Mouse (Mus musculus) T-helper 2 cell (primary cell): ENCODE results near the gene Traip.

ENCODE experiments used
- in situ Hi-C: fragments of 300-600 bp; cut with MboI, MseI; formaldehyde crosslinking; loops from one replicate; pipeline ENCODE4 v1.15.1; 2025; ENCODE audit warnings: high pct_unique_total_duplicates

Traip gene

GRCm38 (mm10) chr9:107932221-107932620, 17.7 kb upstream of the Traip start:
- in situ Hi-C loops, result no loop called here

GRCm38 (mm10) chr9:107934146-107934545, 15.8 kb upstream of the Traip start:
- in situ Hi-C loops, result no loop called here

- in situ Hi-C loops, result no loop called here
Measured at GRCm38 (mm10) chr9:107935374-107935773, 14.6 kb upstream of the Traip start, which contains the start of gene Camkv. Camkv (plus strand) TSS chr9:107935674.

GRCm38 (mm10) chr9:107935790-107936214, 14.1 kb upstream of the Traip start:
- in situ Hi-C loops, result no loop called here

GRCm38 (mm10) chr9:107936215-107936822, 13.6 kb upstream of the Traip start:
- in situ Hi-C loops, result no loop called here

- in situ Hi-C loops, result no loop called here
Measured at GRCm38 (mm10) chr9:107936831-107937230, 13.1 kb upstream of the Traip start.

GRCm38 (mm10) chr9:107947241-107948194, 2.4 kb upstream of the Traip start:
- in situ Hi-C loops, result no loop called here

GRCm38 (mm10) chr9:107949184-107949921, 583 bp upstream of the Traip start:
- in situ Hi-C loops, result no loop called here

- in situ Hi-C loops, result no loop called here
Measured at GRCm38 (mm10) chr9:107950460-107951355, 772 bp downstream of the Traip start.

- in situ Hi-C loops, result no loop called here
Measured at GRCm38 (mm10) chr9:107955613-107956289, 5.8 kb downstream of the Traip start.

- in situ Hi-C loops, result no loop called here
Measured at GRCm38 (mm10) chr9:107957141-107957540, 7.2 kb downstream of the Traip start.

- in situ Hi-C loops, result no loop called here
Measured at GRCm38 (mm10) chr9:107959896-107960295, 10.0 kb downstream of the Traip start.

- in situ Hi-C loops, result no loop called here
Measured at GRCm38 (mm10) chr9:107960928-107961327, 11.0 kb downstream of the Traip start.

GRCm38 (mm10) chr9:107961351-107961762, 11.4 kb downstream of the Traip start:
- in situ Hi-C loops, result no loop called here

- in situ Hi-C loops, result no loop called here
Measured at GRCm38 (mm10) chr9:107961881-107962280, 11.9 kb downstream of the Traip start.

- in situ Hi-C loops, result no loop called here
Measured at GRCm38 (mm10) chr9:107962916-107963315, 13.0 kb downstream of the Traip start.

GRCm38 (mm10) chr9:107963700-107964099, 13.8 kb downstream of the Traip start:
- in situ Hi-C loops, result no loop called here

- in situ Hi-C loops, result loop anchor here (5.0 kb wide), 1 partner anchor 93 kb away; no protein-coding TSS in a partner anchor
Measured at GRCm38 (mm10) chr9:107964681-107965080, 14.7 kb downstream of the Traip start.

GRCm38 (mm10) chr9:107966676-107967075, 16.7 kb downstream of the Traip start:
- in situ Hi-C loops, result loop anchor here (5.0 kb wide), 1 partner anchor 91 kb away; no protein-coding TSS in a partner anchor

GRCm38 (mm10) chr9:107967437-107967836, 17.5 kb downstream of the Traip start:
- in situ Hi-C loops, result loop anchor here (5.0 kb wide), 1 partner anchor 90 kb away; no protein-coding TSS in a partner anchor
